Mouse (Mus musculus): ENCODE data around the gene Cyp2c23.

- TF ChIP-seq CTCF (IDR thresholded peaks at IDR 0.05; ENCODE audit: control insufficient read depth, insufficient read depth, low read length) (no peak), POLR2A (IDR thresholded peaks at IDR 0.05; ENCODE audit: borderline replicate concordance, control insufficient read depth, low read depth, low read length) (no peak)
Measured at GRCm38 (mm10) chr19:44030024-44030423, 1.0 kb upstream of the Cyp2c23 start.
